Mouse (Mus musculus): ENCODE results near the gene Aip. TPM values are rescaled to one million over a fixed set of nuclear protein-coding genes. Genes with fewer than 3 reads are reported as not detected.
A peak's percentile ranks its signal among the peaks of the same experiment; 100 is the strongest.

Gene Aip
- total RNA-seq (2021): 10 to 100 TPM; 69.9 to 71.8 TPM
- long read RNA-seq, experiment 1, transcript Aip-201 (6 exons, 1,261 nt): major isoform, 60 of 67 reads
- long read RNA-seq, experiment 1, partial matches to known transcripts: 2 of 67 reads
- long read RNA-seq, experiment 1, other reads (novel, unspliced or antisense): 4 of 67 reads
- long read RNA-seq, experiment 2, transcript Aip-201 (6 exons, 1,261 nt): major isoform, 62 of 71 reads
- long read RNA-seq, experiment 2, partial matches to known transcripts: 3 of 71 reads
- long read RNA-seq, experiment 2, other reads (novel, unspliced or antisense): 4 of 71 reads

- Histone ChIP-seq H3K27ac (peak within 1 kb of the TSS; percentile 93), H3K4me3 (peak within 1 kb of the TSS; percentile 96)
- intact Hi-C loops (cut with DNase I): loop anchor here (5.0 kb wide), 2 partner anchors 36 to 66 kb away; partner anchors contain the start of genes Ppp1ca, Rps6kb2 and Tbc1d10c
- peak; percentile 99 for DNase-seq
- peak; percentile 66 for TF ChIP-seq CTCF (IDR thresholded peaks at IDR 0.05)
These were observed at the start of gene Aip for GRCm38 (mm10) chr19:4125741-4126696. Gene Aip, minus strand, starts transcription at chr19:4125858.

GRCm38 (mm10) chr19:4172925-4173324, 47.3 kb upstream of the Aip start:
- intact Hi-C loops (cut with DNase I): no loop called here
- DNase-seq: peak; percentile 51
- TF ChIP-seq CTCF (IDR thresholded peaks at IDR 0.05): peak; percentile 26; the same call in 1 of the 2 replicates
- peak overlapping the region; percentile 34 for H3K4me3 ChIP-seq
- peak overlapping the region; percentile 98 for H3K27ac ChIP-seq

- intact Hi-C loops (cut with DNase I): loop anchor here (2.0 kb wide), 1 partner anchor 57 kb away; no protein-coding TSS in a partner anchor
- Histone ChIP-seq H3K4me3 (peak overlapping the region; percentile 79), H3K27ac (peak overlapping the region; percentile 98)
- TF ChIP-seq CTCF (IDR thresholded peaks at IDR 0.05): no peak
- DNase-seq: peak; percentile 84
These were observed 46.0 kb upstream of the Aip start for GRCm38 (mm10) chr19:4171393-4172290.

DNA sequence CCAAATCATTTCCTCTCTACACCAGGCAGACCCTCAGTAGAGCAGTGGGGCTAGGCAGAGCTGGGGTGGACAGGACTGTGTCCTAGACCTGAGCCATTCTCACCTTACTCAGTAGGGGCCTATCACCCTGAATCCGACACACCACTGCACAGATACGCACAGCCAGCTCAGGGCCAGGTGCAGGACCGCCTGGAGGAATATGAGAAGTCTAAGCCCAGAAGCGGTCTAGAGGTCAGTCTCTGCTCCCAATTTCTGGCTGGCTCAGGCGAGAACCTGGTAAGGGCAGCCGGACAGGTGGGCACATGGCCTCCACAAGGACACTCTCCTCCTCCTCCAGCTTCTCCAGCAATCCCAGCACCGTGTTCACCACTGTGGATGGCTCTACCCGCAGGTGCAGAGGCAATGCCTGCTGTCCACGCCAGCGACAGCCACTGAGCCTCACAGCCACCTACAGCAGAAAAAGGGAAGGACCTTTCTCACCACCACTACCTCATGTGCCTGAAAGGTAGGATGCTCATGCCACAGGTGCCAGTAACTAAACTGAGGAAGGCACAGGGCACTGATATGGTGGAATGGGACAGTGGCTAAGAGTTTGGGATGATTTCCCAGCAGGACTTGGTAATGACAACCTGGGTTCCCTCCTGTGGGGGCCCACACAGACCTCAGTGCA, 45.2 kb upstream of the Aip start:
- H3K27ac ChIP-seq: peak overlapping the region; percentile 98
- peak overlapping the region; percentile 79 for H3K4me3 ChIP-seq
- DNase-seq: peak; percentile 61
- intact Hi-C loops (cut with DNase I): loop anchor here (1.0 to 2.0 kb wide), 2 partner anchors 20 to 58 kb away; partner anchors contain the start of gene Tbc1d10c
- TF ChIP-seq CTCF (IDR thresholded peaks at IDR 0.05): no peak

DNA sequence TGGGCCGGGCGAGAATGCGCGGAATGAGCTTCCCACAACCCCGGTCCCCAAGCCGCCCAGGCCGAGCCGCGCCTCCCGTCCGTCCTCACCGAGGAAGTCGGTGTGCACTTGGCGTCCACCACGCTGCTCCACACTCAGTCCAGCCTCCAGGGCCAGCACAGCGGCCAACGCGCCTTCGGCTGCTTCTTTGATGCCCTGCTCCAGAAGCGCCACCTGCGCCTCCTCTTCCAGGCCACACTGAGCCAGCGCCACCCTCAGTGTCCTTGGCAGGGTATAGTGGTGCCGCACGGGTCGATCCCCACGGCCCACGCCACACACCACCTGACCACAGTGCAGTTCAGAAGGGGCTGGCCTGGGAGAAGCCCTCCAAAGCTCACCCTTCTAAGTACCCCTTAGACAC, 44.2 kb upstream of the Aip start:
- intact Hi-C loops (cut with DNase I): loop anchor here (1.0 to 2.0 kb wide), 2 partner anchors 21 to 59 kb away; partner anchors contain the start of gene Tbc1d10c
- TF ChIP-seq CTCF (IDR thresholded peaks at IDR 0.05): no peak
- Histone ChIP-seq H3K4me3 (peak overlapping the region; percentile 79), H3K27ac (peak overlapping the region; percentile 98)
- DNase-seq: no peak

GRCm38 (mm10) chr19:4169378-4169784, 43.7 kb upstream of the Aip start:
- Histone ChIP-seq H3K4me3 (peak overlapping the region; percentile 79), H3K27ac (peak overlapping the region; percentile 98)
- TF ChIP-seq CTCF (IDR thresholded peaks at IDR 0.05): peak; percentile 98
- DNase-seq: peak; percentile 99
- intact Hi-C loops (cut with DNase I): no loop called here

DNA sequence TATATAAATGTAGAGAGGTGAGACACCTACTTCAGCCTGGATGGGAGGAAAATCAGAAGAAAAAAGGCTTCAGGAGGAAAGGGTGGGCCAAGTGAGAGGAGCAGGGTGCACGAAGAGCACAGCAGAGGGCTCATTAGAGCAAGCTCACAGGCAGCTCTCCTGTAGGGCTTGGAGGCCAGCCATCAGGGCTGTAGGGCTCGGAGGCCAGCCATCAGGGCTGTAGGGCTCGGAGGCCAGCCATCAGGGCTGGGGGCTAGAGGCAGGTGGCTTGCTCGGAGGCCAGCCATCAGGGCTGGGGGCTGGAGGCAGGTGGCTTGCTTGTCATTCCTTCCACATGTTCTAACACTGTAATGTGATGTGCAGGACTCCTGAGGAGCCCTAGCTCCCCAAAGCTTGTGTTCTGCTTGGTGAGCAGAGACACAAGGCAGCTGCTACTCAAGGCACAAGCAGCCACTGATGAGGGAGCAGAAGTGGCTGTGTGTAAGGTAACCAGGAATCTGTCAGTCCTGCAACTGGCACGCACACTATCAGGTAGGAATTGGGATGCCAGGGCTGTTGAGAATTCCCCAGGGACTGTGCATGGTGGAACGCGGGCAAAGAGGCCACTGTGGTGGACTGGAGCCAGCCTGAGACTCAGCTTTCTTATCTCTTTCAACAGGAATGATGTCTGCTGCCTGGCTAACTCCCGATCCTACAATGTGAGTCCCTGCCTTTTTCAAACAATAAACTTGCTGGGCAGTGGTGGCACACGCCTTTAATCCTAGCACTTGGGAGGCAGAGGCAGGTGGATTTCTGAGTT, 41.2 kb upstream of the Aip start:
- no peak for TF ChIP-seq CTCF (IDR thresholded peaks at IDR 0.05)
- no peak overlapping the region for H3K27ac ChIP-seq
- intact Hi-C loops (cut with DNase I): no loop called here
- H3K4me3 ChIP-seq: no peak overlapping the region
- DNase-seq: no peak

DNA sequence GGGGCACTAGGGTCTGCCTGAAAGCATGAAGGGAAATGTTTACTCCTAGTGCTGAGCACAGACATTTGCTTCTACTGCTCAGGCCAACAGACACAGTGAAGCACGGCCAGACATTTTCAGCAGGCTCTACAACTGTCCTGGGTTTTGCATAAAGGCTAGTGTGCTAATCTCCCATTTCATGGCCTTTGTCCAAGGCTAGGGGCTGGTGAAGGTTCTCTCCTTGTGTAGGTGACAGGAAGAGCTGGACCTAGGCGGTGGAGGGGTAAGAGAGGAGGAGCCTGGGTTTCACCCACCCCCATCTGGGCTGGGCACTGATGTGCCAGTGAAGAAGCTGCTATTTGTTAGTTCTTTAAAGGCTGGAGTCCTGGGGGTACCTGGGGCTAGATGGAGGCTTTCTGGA, 39.1 kb upstream of the Aip start:
- peak overlapping the region; percentile 31; the same call in 1 of the 2 replicates for H3K27ac ChIP-seq
- no peak for TF ChIP-seq CTCF (IDR thresholded peaks at IDR 0.05)
- intact Hi-C loops (cut with DNase I): loop anchor here (5.0 kb wide), 1 partner anchor 37 kb away; the partner anchor contains the start of gene Aip
- no peak overlapping the region for H3K4me3 ChIP-seq
- DNase-seq: no peak

- no peak for DNase-seq
- no peak overlapping the region; the same call in 1 of the 2 replicates for H3K27ac ChIP-seq
- no peak for TF ChIP-seq CTCF (IDR thresholded peaks at IDR 0.05)
- intact Hi-C loops (cut with DNase I): loop anchor here (5.0 kb wide), 1 partner anchor 37 kb away; the partner anchor contains the start of gene Aip
- H3K4me3 ChIP-seq: no peak overlapping the region
These were observed 38.4 kb upstream of the Aip start for GRCm38 (mm10) chr19:4164100-4164499.

GRCm38 (mm10) chr19:4163543-4163887, 37.9 kb upstream of the Aip start:
- Histone ChIP-seq H3K4me3 (peak overlapping the region; percentile 83), H3K27ac (peak overlapping the region; percentile 98)
- TF ChIP-seq CTCF (IDR thresholded peaks at IDR 0.05): no peak
- intact Hi-C loops (cut with DNase I): loop anchor here (5.0 kb wide), 1 partner anchor 36 kb away; the partner anchor contains the start of gene Aip
- DNase-seq: no peak

Data from gastrocnemius, adult 2 months (tissue).